Mouse (Mus musculus) lung, postnatal 36 days (tissue): ENCODE data around the gene Gfer.
A peak's percentile ranks its signal among the peaks of the same experiment; 100 is the strongest.

Experiments used
- DNase-seq: peaks from one replicate; pipeline ENCODE4 v3.0.0; 2022; ENCODE audit warnings: mixed read lengths

Gene Gfer

GRCm38 (mm10) chr17:24645916-24646315, 50.0 kb downstream of the Gfer start:
- DNase-seq, result peak; percentile 76

- DNase-seq, result peak; percentile 83
Observed at GRCm38 (mm10) chr17:24644875-24645721, 50.9 kb downstream of the Gfer start.

GRCm38 (mm10) chr17:24644030-24644715, 51.8 kb downstream of the Gfer start:
- DNase-seq, result peak; percentile 82
